Mouse (Mus musculus): ENCODE results near the gene Gstk1.

GRCm38 (mm10) chr6:42264626-42265312 is 19.0 kb downstream of the Gstk1 start, which contains the start of gene Casp2:
- TF ChIP-seq CTCF (IDR thresholded peaks at IDR 0.05): peak; percentile 98
- TF ChIP-seq EP300 (IDR thresholded peaks at IDR 0.05): peak; percentile 18
